Mouse (Mus musculus) kidney, postnatal 0 days (tissue): Measurements from ENCODE around the gene Cldn3. TPM values are rescaled to one million over a fixed set of nuclear protein-coding genes. Genes with fewer than 3 reads are reported as not detected.
A peak's percentile ranks its signal among the peaks of the same experiment; 100 is the strongest.
"Not testable (repeated sequence)": the region's sequence is repeated elsewhere in the genome, so short reads cannot be mapped to it uniquely, and the experiment has no call there.

Experiments used
- ATAC-seq: fragments of 200-750 bp; cut with Nextera tagmentation; replicated peaks from 2 replicates; pipeline ENCODE4 v1.8.0; 2017; ENCODE audit warnings: low read depth, moderate number of reproducible peaks, moderate TSS enrichment, moderate library complexity; ENCODE audit not compliant: low FRiP score
- DNase-seq: peaks from one replicate; pipeline ENCODE4 v3.0.0-alpha.2; 2016; ENCODE audit warnings: low spot score
- H3K27ac ChIP-seq: fragments of 300-500 bp; sonication (generic); 2 replicates; pipeline ENCODE4 v1.5.1; 2014; ENCODE audit warnings: mild to moderate bottlenecking
- H3K27me3 ChIP-seq: fragments of 300-500 bp; sonication (generic); 2 replicates; pipeline ENCODE4 v1.6.1; 2014; ENCODE audit warnings: low read length, mixed read lengths; ENCODE audit not compliant: insufficient read depth
- H3K36me3 ChIP-seq: fragments of 300-500 bp; sonication (generic); 2 replicates; pipeline ENCODE4 v1.6.1; 2014; ENCODE audit warnings: low read length, mixed read lengths; ENCODE audit not compliant: insufficient read depth
- H3K4me1 ChIP-seq: fragments of 300-500 bp; sonication (generic); replicated peaks from 2 replicates; pipeline ENCODE4 v1.6.1; 2014; ENCODE audit warnings: antibody characterized with exemption, low read length, mixed read lengths; ENCODE audit not compliant: insufficient read depth
- H3K4me2 ChIP-seq: fragments of 300-500 bp; sonication (generic); 2 replicates; pipeline ENCODE4 v1.6.1; 2014; ENCODE audit warnings: mild to moderate bottlenecking, low read length, moderate library complexity, mixed read lengths
- H3K4me3 ChIP-seq: fragments of 300-500 bp; sonication (generic); replicated peaks from 2 replicates; pipeline ENCODE4 v1.5.1; 2014; ENCODE audit warnings: low read depth, low read length
- H3K9ac ChIP-seq: fragments of 300-500 bp; sonication (generic); 2 replicates; pipeline ENCODE4 v1.6.1; 2014; ENCODE audit warnings: low read depth, low read length
- H3K9me3 ChIP-seq: fragments of 300-500 bp; sonication (generic); replicated peaks from 2 replicates; pipeline ENCODE4 v1.6.1; 2016; ENCODE audit warnings: low read length, inconsistent platforms, mixed read lengths
- CTCF ChIP-seq: IDR thresholded peaks from 2 replicates; pipeline ENCODE4 v1.5.1; 2016; ENCODE audit warnings: antibody characterized with exemption, low read depth, mild to moderate bottlenecking, moderate library complexity
- WGBS: fragments of 180-500 bp; shearing (Covaris S2); extraction: QIAGEN DNeasy Blood & Tissue Kit; methylation state at CpG from one replicate; pipeline ENCODE4 v1.1.7; 2014; 5-methylcytosine and 5-hydroxymethylcytosine counted together
- polyA plus RNA-seq: library from polyadenylated mRNA; unstranded; fragments of >200 nt; fragmentation: Nextera tagmentation; extraction: Ambion mirVana; gene quantifications from 2 replicates; pipeline ENCODE4 v1.2.1, GENCODE M21; 2015

The Cldn3 gene
- polyA plus RNA-seq, 1 experiment from 2014 or later: 72.9 TPM

- not testable (repeated sequence) for H3K27me3 ChIP-seq, H3K36me3 ChIP-seq, H3K4me3 ChIP-seq, H3K4me2 ChIP-seq, DNase-seq, H3K9ac ChIP-seq, H3K4me1 ChIP-seq, H3K9me3 ChIP-seq, ATAC-seq, H3K27ac ChIP-seq
- peak; percentile 12; the same call in 1 of the 2 replicates for TF ChIP-seq CTCF
These were observed 21.4 kb upstream of the Cldn3 start for GRCm38 (mm10) chr5:134964655-134965054.

GRCm38 (mm10) chr5:134965473-134965851 lies 20.6 kb upstream of the Cldn3 start:
- WGBS: 6% methylated on average over 10 of the region's 10 CpGs
- Histone ChIP-seq H3K27me3 (no peaks in the 10 kb centered on the region), H3K9ac (0 out of 2 replicates have a peak overlapping the region, but pooled peaks have one; percentile 35), H3K4me1 (0 out of 2 replicates have a peak, but pooled peaks cover 3% of the 10 kb centered on the region), H3K4me2 (peak overlapping the region; percentile 61), H3K9me3 (no peaks in the 10 kb centered on the region), H3K27ac (peak overlapping the region; percentile 60), H3K4me3 (peak overlapping the region; percentile 18), H3K36me3 (no peaks in the 10 kb centered on the region)
- peak; percentile 92 for TF ChIP-seq CTCF
- DNase-seq: peak; percentile 90
- peak; percentile 35; the same call in 1 of the 2 replicates for ATAC-seq

GRCm38 (mm10) chr5:134965852-134966821 lies 19.9 kb upstream of the Cldn3 start:
- Histone ChIP-seq H3K9me3 (no peaks in the 10 kb centered on the region), H3K9ac (peak overlapping the region; percentile 35; the same call in 1 of the 2 replicates), H3K4me2 (peak overlapping the region; percentile 61), H3K36me3 (no peaks in the 10 kb centered on the region), H3K27ac (peak overlapping the region; percentile 60), H3K4me3 (peak overlapping the region; percentile 18), H3K27me3 (no peaks in the 10 kb centered on the region), H3K4me1 (0 out of 2 replicates have a peak, but pooled peaks cover 3% of the 10 kb centered on the region)
- peak; percentile 41 for TF ChIP-seq CTCF
- ATAC-seq (peak; percentile 78), DNase-seq (peak; percentile 76)
- 5% methylated on average over 33 of the region's 33 CpGs for WGBS

- WGBS: 52% methylated on average over 20 of the region's 20 CpGs
- 0 out of 2 replicates have a peak, but pooled peaks cover 3% of the 10 kb centered on the region for H3K4me1 ChIP-seq
- TF ChIP-seq CTCF: no peak
- no peak for DNase-seq
- no peak overlapping the region for H3K4me2 ChIP-seq
- H3K27ac ChIP-seq: peak overlapping the region; percentile 63
- no peak overlapping the region for H3K4me3 ChIP-seq
- no peaks in the 10 kb centered on the region for H3K36me3 ChIP-seq
- no peaks in the 10 kb centered on the region for H3K9me3 ChIP-seq
- ATAC-seq: peak; percentile 9; the same call in 1 of the 2 replicates
- H3K27me3 ChIP-seq: no peaks in the 10 kb centered on the region
- H3K9ac ChIP-seq: no peak overlapping the region
These were observed 18.7 kb upstream of the Cldn3 start for GRCm38 (mm10) chr5:134967164-134967944.

DNA sequence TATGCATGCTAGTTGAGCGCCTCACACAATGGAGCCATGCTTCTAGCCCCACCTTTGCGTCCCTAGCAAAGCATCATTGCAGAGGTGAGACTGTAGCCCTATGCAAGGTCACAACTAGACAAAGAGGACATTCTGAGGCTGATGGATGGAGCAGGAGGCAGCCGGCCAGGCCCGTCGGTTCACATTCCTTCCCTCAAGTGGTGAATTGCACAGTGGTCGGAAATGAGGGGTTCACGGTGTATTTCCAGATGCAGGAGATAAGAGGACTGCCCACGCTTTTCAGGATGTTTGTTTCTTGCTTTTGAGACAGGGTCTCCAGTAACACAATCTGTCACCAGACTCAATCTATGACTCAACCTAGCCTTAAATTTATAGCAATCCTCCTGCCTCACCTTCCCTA lies 15.3 kb upstream of the Cldn3 start:
- DNase-seq (no peak), ATAC-seq (no peak)
- H3K27me3 ChIP-seq: no peaks in the 10 kb centered on the region
- no peaks in the 10 kb centered on the region for H3K9me3 ChIP-seq
- no peak overlapping the region for H3K27ac ChIP-seq
- H3K4me1 ChIP-seq: 0 out of 2 replicates have a peak, but pooled peaks cover 3% of the 10 kb centered on the region
- H3K4me2 ChIP-seq: no peak overlapping the region
- no peaks in the 10 kb centered on the region for H3K36me3 ChIP-seq
- no peak overlapping the region for H3K9ac ChIP-seq
- WGBS: 49% methylated on average over 8 of the region's 8 CpGs
- no peak for TF ChIP-seq CTCF
- no peak overlapping the region for H3K4me3 ChIP-seq

GRCm38 (mm10) chr5:134973081-134973480 lies 12.9 kb upstream of the Cldn3 start:
- no peaks in the 10 kb centered on the region for H3K4me1 ChIP-seq
- TF ChIP-seq CTCF: no peak
- H3K4me3 ChIP-seq: no peak overlapping the region
- no peak for DNase-seq
- H3K9me3 ChIP-seq: no peaks in the 10 kb centered on the region
- ATAC-seq: no peak
- no peak overlapping the region for H3K9ac ChIP-seq
- no peaks in the 10 kb centered on the region for H3K27me3 ChIP-seq
- no peaks in the 10 kb centered on the region for H3K36me3 ChIP-seq
- H3K4me2 ChIP-seq: no peak overlapping the region
- no peak overlapping the region for H3K27ac ChIP-seq
